Mouse (Mus musculus) heart, postnatal 0 days (tissue): ENCODE measurements around the gene Emg1. TPM values are rescaled to one million over a fixed set of nuclear protein-coding genes. Genes with fewer than 3 reads are reported as not detected.

Source experiments
- ATAC-seq: fragments of 200-750 bp; cut with Nextera tagmentation; 2 replicates; pipeline ENCODE4 v1.8.0; 2017; ENCODE audit warnings: low read depth, moderate number of reproducible peaks, moderate library complexity; ENCODE audit not compliant: insufficient read depth
- DNase-seq: peaks from one replicate; pipeline ENCODE4 v3.0.0-alpha.2; 2016; ENCODE audit warnings: low spot score
- H3K27ac ChIP-seq: fragments of 300-500 bp; sonication (generic); 2 replicates; pipeline ENCODE4 v1.5.1; 2014; ENCODE audit warnings: low read depth, mild to moderate bottlenecking
- H3K27me3 ChIP-seq: fragments of 300-500 bp; sonication (generic); 2 replicates; pipeline ENCODE4 v1.6.1; 2014; ENCODE audit warnings: low read length, mixed read lengths; ENCODE audit not compliant: control insufficient read depth, insufficient read depth
- H3K36me3 ChIP-seq: fragments of 300-500 bp; sonication (generic); replicated peaks from 2 replicates; pipeline ENCODE4 v1.6.1; 2014; ENCODE audit warnings: low read length, mixed read lengths; ENCODE audit not compliant: control insufficient read depth, insufficient read depth
- H3K4me1 ChIP-seq: fragments of 300-500 bp; sonication (generic); 2 replicates; pipeline ENCODE4 v1.6.1; 2014; ENCODE audit warnings: antibody characterized with exemption; ENCODE audit not compliant: control insufficient read depth, insufficient read depth
- H3K4me2 ChIP-seq: fragments of 300-500 bp; sonication (generic); 2 replicates; pipeline ENCODE4 v1.6.1; 2014; ENCODE audit warnings: low read depth, mild to moderate bottlenecking, low read length, moderate library complexity
- H3K4me3 ChIP-seq: fragments of 300-500 bp; sonication (generic); 2 replicates; pipeline ENCODE4 v1.5.1; 2014; ENCODE audit warnings: low read depth, low read length
- H3K9ac ChIP-seq: fragments of 300-500 bp; sonication (generic); replicated peaks from 2 replicates; pipeline ENCODE4 v1.6.1; 2014; ENCODE audit warnings: low read depth, low read length, mixed read lengths
- H3K9me3 ChIP-seq: fragments of 300-500 bp; sonication (generic); replicated peaks from 2 replicates; pipeline ENCODE4 v1.6.1; 2016; ENCODE audit warnings: low read length; ENCODE audit not compliant: control insufficient read depth
- CTCF ChIP-seq: IDR thresholded peaks from 2 replicates; pipeline ENCODE4 v1.5.1; 2016; ENCODE audit warnings: antibody characterized with exemption, control low read depth, low read depth
- EP300 ChIP-seq: IDR thresholded peaks from 2 replicates; pipeline ENCODE4 v1.6.1; 2016; ENCODE audit warnings: antibody characterized with exemption, low read depth
- WGBS: fragments of 180-500 bp; shearing (Covaris S2); extraction: QIAGEN DNeasy Blood & Tissue Kit; methylation state at CpG from one replicate; pipeline ENCODE4 v1.1.7; 2014; 5-methylcytosine and 5-hydroxymethylcytosine counted together
- polyA plus RNA-seq: library from polyadenylated mRNA; unstranded; fragments of >200 nt; fragmentation: Nextera tagmentation; extraction: Ambion mirVana; gene quantifications from 2 replicates; pipeline ENCODE4 v1.2.1, GENCODE M21; 2015
- total RNA-seq: library from RNA; depleted of rRNA; stranded (reverse); fragments of >200 nt; gene quantifications from 2 replicates; pipeline ENCODE4 v1.2.3, GENCODE M21; 2014; ENCODE audit warnings: low replicate concordance

Emg1 gene
- total and polyA plus RNA-seq, 2 experiments from 2014 or later, result 85.6 to 106 TPM

DNA sequence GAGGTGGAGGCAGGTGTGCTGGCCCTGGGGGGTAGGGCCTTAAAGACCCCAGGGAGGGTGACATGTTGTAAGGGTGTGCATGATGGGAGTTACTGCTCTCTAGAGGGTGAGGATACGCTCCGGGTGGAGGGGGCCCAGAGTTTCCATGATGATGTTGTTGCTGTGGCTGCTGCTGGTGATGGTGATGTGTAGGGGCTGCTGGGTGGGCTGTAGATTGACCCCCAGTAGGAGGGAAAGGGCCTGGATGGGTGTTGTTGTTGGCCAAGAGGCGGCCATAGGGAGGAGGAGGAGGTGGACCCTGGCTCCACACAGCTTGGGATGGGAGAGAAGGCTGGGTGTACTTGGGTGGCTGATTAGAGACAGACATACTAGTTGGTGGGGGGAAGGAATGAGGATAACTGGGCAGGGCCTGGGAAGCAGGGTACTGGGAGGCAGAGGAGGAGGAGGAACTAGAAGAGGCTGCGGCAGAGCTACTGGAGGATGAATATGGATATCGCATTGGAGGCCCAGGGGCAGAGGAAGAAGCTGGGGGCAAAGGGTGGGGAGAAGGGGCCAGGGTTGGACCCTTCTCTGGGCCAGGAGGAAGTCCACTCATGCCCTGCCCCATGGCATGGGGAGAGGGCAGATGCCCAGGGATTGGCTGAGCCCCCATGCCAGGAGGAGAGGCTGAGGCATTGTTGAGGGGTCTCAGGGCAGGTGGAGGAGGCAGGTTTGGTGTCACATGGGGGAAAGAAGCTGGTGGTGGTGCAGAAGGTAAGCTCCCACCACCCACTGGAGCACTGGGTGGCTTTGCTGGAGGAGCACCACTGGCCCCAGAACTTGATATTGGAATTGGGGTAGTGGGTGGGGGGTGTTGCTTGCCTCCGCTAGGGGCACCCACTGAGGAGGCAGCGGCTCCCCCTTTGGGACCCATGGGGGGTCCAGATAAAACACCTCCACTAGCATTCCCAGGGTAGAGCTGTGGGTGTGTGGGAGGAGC is 35.0 kb upstream of the Emg1 start:
- ATAC-seq (no peak), DNase-seq (no peak)
- no peaks in the 10 kb centered on the region for H3K9me3 ChIP-seq
- peak overlapping the region; percentile 100 for H3K4me2 ChIP-seq
- WGBS, result 90% methylated on average over 7 of the region's 7 CpGs
- no peak overlapping the region for H3K27ac ChIP-seq
- no peaks in the 10 kb centered on the region for H3K27me3 ChIP-seq
- peak overlapping the region; percentile 91; the same call in 1 of the 2 replicates for H3K9ac ChIP-seq
- H3K4me3 ChIP-seq, result no peak overlapping the region
- H3K36me3 ChIP-seq, result peaks cover 39% of the 10 kb centered on the region
- H3K4me1 ChIP-seq, result 0 out of 2 replicates have a peak, but pooled peaks cover 4% of the 10 kb centered on the region
- TF ChIP-seq EP300 (no peak), CTCF (no peak)

DNA sequence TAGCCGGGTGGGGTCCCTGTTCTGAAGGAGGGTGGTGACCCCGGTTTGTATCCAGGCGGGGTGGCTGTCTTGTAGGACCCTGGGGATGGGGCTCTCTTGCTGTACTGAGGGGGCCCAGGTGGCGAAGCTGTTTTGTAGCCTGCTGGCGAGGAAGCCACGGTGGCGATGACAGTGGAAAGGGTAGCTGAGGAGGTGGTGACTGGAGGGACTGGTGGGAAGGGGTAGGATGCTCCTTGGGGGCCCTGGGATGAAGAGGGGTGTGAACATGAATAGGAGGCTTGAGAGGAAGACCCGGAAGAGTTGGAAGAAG is 34.3 kb upstream of the Emg1 start:
- 0 out of 2 replicates have a peak, but pooled peaks cover 4% of the 10 kb centered on the region for H3K4me1 ChIP-seq
- peak overlapping the region; percentile 82; the same call in 1 of the 2 replicates for H3K27ac ChIP-seq
- 14% methylated on average over 8 of the region's 8 CpGs for WGBS
- H3K36me3 ChIP-seq, result peaks cover 39% of the 10 kb centered on the region
- H3K27me3 ChIP-seq, result no peaks in the 10 kb centered on the region
- peak overlapping the region; percentile 100 for H3K4me2 ChIP-seq
- H3K9me3 ChIP-seq, result no peaks in the 10 kb centered on the region
- ATAC-seq (no peak), DNase-seq (no peak)
- peak overlapping the region; percentile 91 for H3K9ac ChIP-seq
- TF ChIP-seq CTCF (no peak), EP300 (no peak)
- peak overlapping the region; percentile 70 for H3K4me3 ChIP-seq

DNA sequence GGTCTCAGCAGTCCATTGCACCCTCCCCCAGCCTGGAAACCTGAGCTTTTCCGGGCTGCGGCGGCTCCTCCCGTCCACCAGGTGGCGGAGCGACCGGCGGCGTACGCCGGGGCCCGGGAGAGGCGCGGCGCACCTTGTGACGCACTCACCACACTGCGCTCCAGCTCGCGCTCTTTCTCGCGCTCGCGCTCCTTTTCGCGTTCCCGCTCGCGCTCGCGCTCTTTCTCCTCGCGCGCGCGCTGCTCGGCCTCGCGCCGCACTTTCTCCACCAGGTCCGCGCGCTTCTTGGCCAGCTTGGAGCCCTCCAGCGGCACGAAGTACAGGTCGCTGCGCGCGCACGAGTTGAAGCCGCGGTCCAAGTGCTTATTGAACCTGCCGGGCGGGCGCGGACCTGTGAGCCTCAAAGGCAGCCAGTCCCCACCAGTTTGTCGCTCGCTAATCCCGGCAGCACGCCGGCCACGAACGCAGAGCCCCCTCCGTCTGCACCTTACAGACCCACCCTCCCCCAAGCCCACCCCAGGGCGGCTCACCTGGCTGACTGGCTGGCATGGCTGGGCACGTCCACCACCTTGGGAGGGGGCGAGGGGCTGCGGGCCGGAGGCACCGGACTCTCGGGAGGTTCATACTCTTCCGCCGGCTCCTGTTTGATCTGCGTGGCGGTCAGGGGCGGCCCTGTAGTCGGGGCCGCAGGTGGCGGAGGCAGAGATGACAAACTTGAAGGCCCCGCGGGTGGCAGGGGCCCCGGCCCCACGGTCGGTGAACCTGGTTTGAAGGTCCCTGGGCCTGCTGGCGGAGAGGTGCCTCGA is 33.7 kb upstream of the Emg1 start:
- Histone ChIP-seq H3K9ac (peak overlapping the region; percentile 91), H3K4me1 (0 out of 2 replicates have a peak, but pooled peaks cover 4% of the 10 kb centered on the region), H3K4me2 (peak overlapping the region; percentile 100), H3K27me3 (no peaks in the 10 kb centered on the region), H3K4me3 (peak overlapping the region; percentile 70), H3K27ac (peak overlapping the region; percentile 82), H3K9me3 (no peaks in the 10 kb centered on the region), H3K36me3 (peaks cover 39% of the 10 kb centered on the region)
- TF ChIP-seq EP300 (peak; percentile 92), CTCF (peak; percentile 89)
- WGBS, result under 1% methylated on average over 77 of the region's 85 CpGs
- DNase-seq (peak; percentile 93), ATAC-seq (peak; percentile 82)

DNA sequence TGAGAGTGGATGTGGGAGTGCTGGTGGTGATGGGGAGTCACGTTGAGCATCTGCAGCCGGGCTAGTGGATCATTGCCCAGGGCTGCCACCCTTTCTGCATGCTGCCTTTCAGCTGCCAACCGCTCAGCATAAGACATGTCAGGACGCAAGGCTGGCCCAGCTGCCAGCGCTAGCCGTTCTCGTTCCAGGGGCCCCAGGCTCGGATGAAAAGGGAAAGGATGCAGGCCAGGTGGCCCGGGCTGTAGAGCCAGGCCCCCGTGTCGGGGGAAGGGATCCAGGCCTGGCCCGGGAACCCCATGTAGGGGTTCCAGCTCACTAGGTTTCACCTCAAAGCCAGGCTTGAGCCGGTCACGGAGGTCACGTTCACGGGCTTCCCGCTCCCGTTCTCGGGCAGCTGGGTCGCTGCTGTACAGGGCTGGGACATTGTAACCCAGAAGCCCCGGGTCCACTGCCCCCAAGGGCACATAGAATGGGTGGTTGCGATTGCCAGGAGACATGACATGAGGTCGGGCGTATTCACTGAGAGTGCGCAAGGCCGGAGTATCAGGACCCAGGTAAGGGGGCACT is 32.9 kb upstream of the Emg1 start:
- H3K4me2 ChIP-seq, result peak overlapping the region; percentile 100
- DNase-seq (no peak), ATAC-seq (no peak)
- WGBS, result 63% methylated on average over 26 of the region's 26 CpGs
- H3K4me1 ChIP-seq, result peaks cover 7% of the 10 kb centered on the region; the same call in 1 of the 2 replicates
- H3K9me3 ChIP-seq, result no peaks in the 10 kb centered on the region
- H3K27me3 ChIP-seq, result no peaks in the 10 kb centered on the region
- peak overlapping the region; percentile 28; the same call in 1 of the 2 replicates for H3K9ac ChIP-seq
- peak overlapping the region; percentile 61 for H3K27ac ChIP-seq
- peaks cover 39% of the 10 kb centered on the region for H3K36me3 ChIP-seq
- H3K4me3 ChIP-seq, result peak overlapping the region; percentile 70
- TF ChIP-seq CTCF, result no peak
- no peak for TF ChIP-seq EP300

DNA sequence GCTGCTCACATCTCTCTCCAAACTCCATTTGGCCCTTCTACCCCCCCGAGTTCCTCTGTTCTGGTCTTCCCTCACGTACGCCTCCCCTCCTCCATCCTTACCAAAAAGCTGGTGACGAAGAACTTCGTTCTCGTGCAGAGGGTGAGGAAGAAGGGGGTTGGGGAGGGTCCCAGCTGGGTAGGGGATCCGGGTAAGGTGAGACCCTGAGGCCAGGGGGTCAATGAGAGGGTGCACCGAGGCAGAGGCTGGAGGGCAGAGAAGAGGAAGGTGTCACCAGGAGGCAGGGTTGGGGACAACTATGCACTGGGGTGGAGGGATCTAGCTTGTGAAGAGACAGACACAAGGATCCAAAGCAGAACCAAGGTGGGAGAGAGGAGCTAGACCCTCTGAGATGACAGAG is 31.7 kb upstream of the Emg1 start:
- no peak for ATAC-seq
- H3K4me3 ChIP-seq, result no peak overlapping the region
- no peaks in the 10 kb centered on the region for H3K27me3 ChIP-seq
- no peak overlapping the region for H3K9ac ChIP-seq
- DNase-seq, result no peak
- TF ChIP-seq CTCF, result no peak
- TF ChIP-seq EP300, result no peak
- WGBS, result 90% methylated on average over 8 of the region's 8 CpGs
- peaks cover 9% of the 10 kb centered on the region; the same call in 1 of the 2 replicates for H3K4me1 ChIP-seq
- H3K27ac ChIP-seq, result no peak overlapping the region
- peaks cover 32% of the 10 kb centered on the region for H3K36me3 ChIP-seq
- no peaks in the 10 kb centered on the region for H3K9me3 ChIP-seq
- no peak overlapping the region for H3K4me2 ChIP-seq
